Mouse (Mus musculus) liver, embryonic 13.5 days (tissue): ENCODE data around the gene Becn1. TPM values are rescaled to one million over a fixed set of nuclear protein-coding genes. Genes with fewer than 3 reads are reported as not detected.

ENCODE experiments used
- ATAC-seq: fragments of 200-750 bp; cut with Nextera tagmentation; 2 replicates; pipeline ENCODE4 v1.8.0; 2017; ENCODE audit warnings: low read depth, mild to moderate bottlenecking, moderate number of reproducible peaks, moderate library complexity
- DNase-seq: peaks from one replicate; pipeline ENCODE4 v3.0.0; 2022
- H3K27ac ChIP-seq: fragments of 300-500 bp; sonication (generic); 2 replicates; pipeline ENCODE4 v1.5.1; 2015; ENCODE audit warnings: moderate library complexity, mild to moderate bottlenecking, inconsistent platforms
- H3K27me3 ChIP-seq: fragments of 300-500 bp; sonication (generic); 2 replicates; pipeline ENCODE4 v1.6.1; 2015; ENCODE audit warnings: mild to moderate bottlenecking, inconsistent platforms
- H3K36me3 ChIP-seq: fragments of 300-500 bp; sonication (generic); 2 replicates; pipeline ENCODE4 v1.6.1; 2015; ENCODE audit warnings: mild to moderate bottlenecking, inconsistent platforms
- H3K4me1 ChIP-seq: fragments of 300-500 bp; sonication (generic); replicated peaks from 2 replicates; pipeline ENCODE4 v1.6.1; 2015; ENCODE audit warnings: inconsistent platforms
- H3K4me2 ChIP-seq: fragments of 300-500 bp; sonication (generic); 2 replicates; pipeline ENCODE4 v1.6.1; 2015; ENCODE audit warnings: inconsistent platforms, mild to moderate bottlenecking, moderate library complexity
- H3K4me3 ChIP-seq: fragments of 300-500 bp; sonication (generic); replicated peaks from 2 replicates; pipeline ENCODE4 v1.5.1; 2015; ENCODE audit warnings: mild to moderate bottlenecking, inconsistent platforms
- H3K9ac ChIP-seq: fragments of 300-500 bp; sonication (generic); 2 replicates; pipeline ENCODE4 v1.6.1; 2015; ENCODE audit warnings: mild to moderate bottlenecking, inconsistent platforms
- H3K9me3 ChIP-seq: fragments of 300-500 bp; sonication (generic); replicated peaks from 2 replicates; pipeline ENCODE4 v1.6.1; 2016; ENCODE audit warnings: inconsistent platforms
- WGBS: fragments of 180-500 bp; shearing (Covaris S2); methylation state at CpG from one replicate; pipeline ENCODE4 v1.1.7; 2015; ENCODE audit not compliant: insufficient replicate concordance; 5-methylcytosine and 5-hydroxymethylcytosine counted together
- polyA plus RNA-seq: library from polyadenylated mRNA; unstranded; fragments of >200 nt; fragmentation: Nextera tagmentation; extraction: Ambion mirVana; gene quantifications from 2 replicates; pipeline ENCODE4 v1.2.1, GENCODE M21; 2015

The Becn1 gene
- polyA plus RNA-seq, 1 experiment from 2014 or later, result 108 TPM

- 34% methylated on average over 3 of the region's 3 CpGs for WGBS
- ATAC-seq (no peak), DNase-seq (no peak)
- peaks cover 67% of the 10 kb centered on the region for H3K27me3 ChIP-seq
- H3K4me2 ChIP-seq, result no peak overlapping the region
- peaks cover 71% of the 10 kb centered on the region for H3K4me1 ChIP-seq
- H3K9ac ChIP-seq, result no peak overlapping the region
- peak overlapping the region; percentile 72 for H3K4me3 ChIP-seq
- no peak overlapping the region for H3K27ac ChIP-seq
- peaks cover 6% of the 10 kb centered on the region for H3K36me3 ChIP-seq
- no peaks in the 10 kb centered on the region for H3K9me3 ChIP-seq
Observed at GRCm38 (mm10) chr11:101263989-101264280, 38.2 kb downstream of the Becn1 start.

DNA sequence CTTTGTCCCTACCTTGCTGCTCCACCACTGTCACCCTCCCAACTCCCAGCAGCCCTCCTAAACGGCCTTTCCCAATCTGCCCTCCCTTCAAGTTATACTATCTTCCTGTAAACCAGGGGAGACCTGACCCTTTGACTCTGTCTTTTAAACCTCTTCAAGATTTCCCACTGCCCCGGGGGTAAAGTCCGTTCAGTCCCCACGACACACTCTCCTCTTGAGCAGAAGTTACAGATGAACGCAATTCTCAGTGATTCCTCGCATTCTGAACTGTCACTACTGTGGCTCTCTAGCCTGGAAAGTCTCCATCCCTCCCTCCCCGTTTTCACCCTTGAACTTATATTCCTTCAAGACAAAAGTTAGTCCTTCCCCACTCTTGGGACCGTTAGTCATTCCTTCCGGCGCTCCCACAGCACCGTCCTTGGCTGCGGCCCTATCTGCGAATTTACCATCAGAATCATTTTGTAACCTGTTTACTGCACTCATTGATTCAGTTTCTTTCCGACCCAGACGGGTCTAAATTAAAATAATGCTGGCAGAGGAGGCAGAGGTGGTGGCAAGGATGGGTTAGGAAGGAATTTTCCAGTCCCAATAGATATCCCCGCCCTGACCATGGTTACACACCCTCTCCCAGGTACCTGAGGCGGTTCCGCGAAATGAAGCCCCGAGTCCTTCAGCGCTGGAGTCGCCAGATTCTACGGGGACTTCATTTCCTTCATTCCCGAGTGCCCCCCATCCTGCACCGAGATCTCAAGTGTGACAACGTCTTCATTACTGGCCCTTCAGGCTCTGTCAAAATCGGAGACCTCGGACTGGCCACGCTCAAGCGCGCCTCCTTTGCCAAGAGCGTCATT lies 38.7 kb downstream of the Becn1 start:
- ATAC-seq (no peak), DNase-seq (no peak)
- no peaks in the 10 kb centered on the region for H3K9me3 ChIP-seq
- H3K4me1 ChIP-seq, result peaks cover 71% of the 10 kb centered on the region
- peak overlapping the region; percentile 99 for H3K4me2 ChIP-seq
- WGBS, result 17% methylated on average over 32 of the region's 32 CpGs
- H3K27me3 ChIP-seq, result peaks cover 61% of the 10 kb centered on the region
- H3K4me3 ChIP-seq, result peak overlapping the region; percentile 72
- H3K9ac ChIP-seq, result peak overlapping the region; percentile 29; the same call in 1 of the 2 replicates
- no peak overlapping the region for H3K27ac ChIP-seq
- H3K36me3 ChIP-seq, result peaks cover 12% of the 10 kb centered on the region

DNA sequence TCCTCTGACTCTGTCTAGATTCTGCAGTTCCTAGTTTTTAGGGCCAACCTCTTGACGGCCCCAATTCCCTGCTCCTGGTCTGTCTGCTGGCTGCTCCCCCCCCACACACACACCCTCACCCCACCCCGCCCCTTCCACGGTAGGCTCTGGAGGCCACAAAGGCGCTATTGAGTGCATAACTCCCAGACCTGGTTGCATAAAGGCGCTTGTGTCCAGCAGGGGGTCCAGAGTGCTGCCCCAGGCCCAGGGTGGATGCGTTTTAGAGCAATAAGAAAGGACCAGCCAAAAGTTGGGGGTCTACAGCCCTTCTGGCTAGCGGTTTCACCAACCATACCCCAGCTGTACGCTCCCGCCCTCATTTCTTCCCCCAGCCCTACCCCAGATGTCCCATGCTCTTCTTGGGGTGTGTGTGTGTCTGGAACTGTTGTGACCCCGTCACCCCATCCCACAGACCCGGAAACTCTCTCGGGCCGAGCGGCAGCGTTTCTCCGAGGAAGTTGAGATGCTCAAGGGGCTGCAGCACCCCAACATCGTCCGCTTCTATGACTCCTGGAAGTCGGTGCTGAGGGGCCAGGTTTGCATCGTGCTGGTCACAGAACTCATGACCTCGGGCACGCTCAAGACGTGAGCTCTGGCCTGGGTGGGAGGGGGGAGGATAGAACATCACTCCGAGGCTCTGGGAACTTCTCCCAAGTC lies 39.7 kb downstream of the Becn1 start:
- peak overlapping the region; percentile 92 for H3K9ac ChIP-seq
- 8% methylated on average over 24 of the region's 24 CpGs for WGBS
- no peak overlapping the region for H3K27ac ChIP-seq
- H3K4me3 ChIP-seq, result peak overlapping the region; percentile 72
- H3K27me3 ChIP-seq, result peaks cover 57% of the 10 kb centered on the region
- peak overlapping the region; percentile 99 for H3K4me2 ChIP-seq
- ATAC-seq (no peak), DNase-seq (no peak)
- peaks cover 75% of the 10 kb centered on the region for H3K4me1 ChIP-seq
- peaks cover 20% of the 10 kb centered on the region for H3K36me3 ChIP-seq
- H3K9me3 ChIP-seq, result no peaks in the 10 kb centered on the region

DNA sequence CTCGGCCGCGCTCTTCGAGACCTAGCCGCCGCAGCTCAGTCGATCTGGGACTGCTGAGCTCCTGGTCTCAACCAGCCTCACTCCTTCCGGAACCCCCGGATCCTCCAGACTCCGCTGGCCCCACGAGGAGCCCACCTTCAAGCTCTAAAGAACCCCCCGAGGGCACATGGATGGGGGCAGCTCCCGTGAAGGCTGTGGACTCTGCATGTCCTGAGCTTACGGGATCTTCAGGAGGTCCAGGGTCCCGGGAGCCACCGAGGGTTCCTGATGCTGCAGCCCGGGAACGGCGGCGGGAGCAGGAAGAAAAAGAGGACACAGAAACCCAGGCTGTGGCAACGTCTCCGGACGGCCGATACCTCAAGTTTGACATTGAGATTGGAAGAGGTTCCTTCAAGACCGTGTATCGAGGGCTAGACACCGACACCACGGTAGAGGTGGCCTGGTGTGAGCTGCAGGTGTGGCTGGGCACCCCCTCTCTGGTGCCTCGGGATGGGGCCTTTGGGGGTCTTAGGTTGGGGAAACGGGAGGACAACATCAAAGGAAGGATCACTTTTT lies 41.2 kb downstream of the Becn1 start:
- no peak for ATAC-seq
- no peaks in the 10 kb centered on the region for H3K9me3 ChIP-seq
- DNase-seq, result peak; percentile 27
- peak overlapping the region; percentile 92 for H3K9ac ChIP-seq
- peak overlapping the region; percentile 98 for H3K27ac ChIP-seq
- WGBS, result under 1% methylated on average over 30 of the region's 30 CpGs
- peaks cover 88% of the 10 kb centered on the region for H3K4me1 ChIP-seq
- peak overlapping the region; percentile 72 for H3K4me3 ChIP-seq
- peak overlapping the region; percentile 99 for H3K4me2 ChIP-seq
- peaks cover 42% of the 10 kb centered on the region for H3K27me3 ChIP-seq
- peaks cover 27% of the 10 kb centered on the region for H3K36me3 ChIP-seq

- Histone ChIP-seq H3K9me3 (no peaks in the 10 kb centered on the region), H3K27ac (peak within 1 kb of the TSS; percentile 98), H3K4me1 (peaks cover 92% of the 10 kb centered on the region), H3K4me3 (peak within 1 kb of the TSS; percentile 72), H3K4me2 (peak within 1 kb of the TSS; percentile 99), H3K9ac (peak within 1 kb of the TSS; percentile 92), H3K27me3 (peaks cover 35% of the 10 kb centered on the region), H3K36me3 (peaks cover 29% of the 10 kb centered on the region)
- peak; percentile 91 for DNase-seq
- under 1% methylated on average over 42 of the region's 43 CpGs for WGBS
- ATAC-seq, result peak; percentile 92
Observed at GRCm38 (mm10) chr11:101259948-101260825, 41.9 kb downstream of the Becn1 start, which contains the start of gene Wnk4. TSS of gene Wnk4 (plus strand) at chr11:101260567.

DNA sequence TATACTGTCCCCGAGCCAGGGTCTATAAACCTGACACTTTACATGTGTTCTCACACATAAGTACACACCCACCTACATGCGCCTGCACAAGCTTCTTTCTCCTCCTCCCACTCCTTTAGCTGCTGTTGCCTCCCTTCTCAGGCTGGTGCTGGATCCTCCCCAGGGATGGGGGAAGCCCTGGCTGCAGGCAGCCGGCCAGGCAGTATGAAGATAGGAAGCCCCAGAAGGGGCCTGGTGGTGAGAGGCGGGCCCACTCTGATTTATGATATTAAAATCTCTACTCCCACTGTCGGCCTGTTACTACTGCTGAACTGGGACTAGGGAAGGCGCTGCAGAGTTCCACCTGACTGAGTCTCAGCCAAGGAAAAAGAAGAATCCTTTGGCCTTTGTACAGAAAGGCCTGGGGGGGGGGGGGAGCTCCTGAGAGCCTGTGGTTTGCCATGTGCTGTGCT lies 42.8 kb downstream of the Becn1 start:
- H3K27me3 ChIP-seq, result peaks cover 27% of the 10 kb centered on the region
- peak overlapping the region; percentile 92 for H3K9ac ChIP-seq
- H3K4me1 ChIP-seq, result peaks cover 92% of the 10 kb centered on the region
- DNase-seq, result peak; percentile 48
- WGBS, result 21% methylated on average over 6 of the region's 6 CpGs
- H3K9me3 ChIP-seq, result no peaks in the 10 kb centered on the region
- H3K36me3 ChIP-seq, result peaks cover 29% of the 10 kb centered on the region
- peak; percentile 15 for ATAC-seq
- H3K4me3 ChIP-seq, result peak overlapping the region; percentile 72
- H3K4me2 ChIP-seq, result peak overlapping the region; percentile 99
- H3K27ac ChIP-seq, result peak overlapping the region; percentile 98

- Histone ChIP-seq H3K9me3 (no peaks in the 10 kb centered on the region), H3K4me3 (no peak overlapping the region), H3K27me3 (no peaks in the 10 kb centered on the region), H3K9ac (0 out of 2 replicates have a peak overlapping the region, but pooled peaks have one; percentile 2), H3K4me2 (no peak overlapping the region), H3K27ac (peak overlapping the region; percentile 36), H3K4me1 (peaks cover 79% of the 10 kb centered on the region), H3K36me3 (peaks cover 29% of the 10 kb centered on the region)
- ATAC-seq (no peak), DNase-seq (no peak)
- 72% methylated on average over 13 of the region's 13 CpGs for WGBS
Observed at GRCm38 (mm10) chr11:101255826-101256775, 46.0 kb downstream of the Becn1 start.

- peaks cover 65% of the 10 kb centered on the region for H3K4me1 ChIP-seq
- WGBS, result under 1% methylated on average over 40 of the region's 40 CpGs
- peak within 1 kb of the TSS; percentile 97 for H3K9ac ChIP-seq
- DNase-seq (peak; percentile 76), ATAC-seq (peak; percentile 88)
- peaks cover 26% of the 10 kb centered on the region for H3K36me3 ChIP-seq
- H3K27me3 ChIP-seq, result no peaks in the 10 kb centered on the region
- peak within 1 kb of the TSS; percentile 94 for H3K27ac ChIP-seq
- H3K4me2 ChIP-seq, result peak within 1 kb of the TSS; percentile 95
- peak within 1 kb of the TSS; percentile 93 for H3K4me3 ChIP-seq
- no peaks in the 10 kb centered on the region for H3K9me3 ChIP-seq
Observed at GRCm38 (mm10) chr11:101253613-101254389, 48.3 kb downstream of the Becn1 start, which contains the start of gene Vps25. TSS of gene Vps25 (plus strand) at chr11:101253707.

- WGBS, result 7% methylated on average over 7 of the region's 7 CpGs
- peak overlapping the region; percentile 97 for H3K9ac ChIP-seq
- DNase-seq (peak; percentile 20), ATAC-seq (no peak)
- H3K36me3 ChIP-seq, result peaks cover 18% of the 10 kb centered on the region
- peaks cover 62% of the 10 kb centered on the region for H3K4me1 ChIP-seq
- peak overlapping the region; percentile 94 for H3K27ac ChIP-seq
- peaks cover 6% of the 10 kb centered on the region for H3K27me3 ChIP-seq
- peak overlapping the region; percentile 95 for H3K4me2 ChIP-seq
- H3K4me3 ChIP-seq, result peak overlapping the region; percentile 93
- H3K9me3 ChIP-seq, result no peaks in the 10 kb centered on the region
Observed at GRCm38 (mm10) chr11:101252941-101253340, 49.1 kb downstream of the Becn1 start.
